Mouse (Mus musculus): ENCODE measurements around the gene Tcf7l1. TPM values are rescaled to one million over a fixed set of nuclear protein-coding genes. Genes with fewer than 3 reads are reported as not detected.

The Tcf7l1 gene
- total RNA-seq, 4 experiments from 2014 or later, result 1.7 to 4.4 (median 3.8) TPM

- DNase-seq (ENCODE audit: low spot score in 2 of 2), result no peak
Observed at GRCm38 (mm10) chr6:72597083-72597874, 191.8 kb downstream of the Tcf7l1 start.

DNA sequence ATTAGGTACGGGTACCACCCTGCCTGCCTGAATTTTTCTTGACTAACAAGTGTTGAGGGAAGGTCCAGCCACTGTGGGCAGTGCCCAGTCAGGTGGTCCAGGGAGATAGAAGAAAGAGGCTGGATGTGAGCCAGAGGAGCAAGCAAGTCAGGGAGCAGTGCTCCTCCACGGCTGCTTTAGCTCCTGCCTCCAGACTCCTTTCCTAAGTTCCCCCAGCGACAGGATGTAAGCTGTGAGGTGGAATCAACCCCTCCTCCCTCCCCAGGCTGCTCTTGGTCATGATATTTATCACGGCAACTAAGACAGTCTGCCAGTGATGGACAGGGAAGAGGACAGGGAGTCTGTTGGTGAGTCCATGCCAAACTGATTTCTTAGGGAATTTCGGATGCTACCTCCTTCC is 195.1 kb downstream of the Tcf7l1 start:
- no peak for DNase-seq (ENCODE audit: low spot score in 2 of 2)

DNA sequence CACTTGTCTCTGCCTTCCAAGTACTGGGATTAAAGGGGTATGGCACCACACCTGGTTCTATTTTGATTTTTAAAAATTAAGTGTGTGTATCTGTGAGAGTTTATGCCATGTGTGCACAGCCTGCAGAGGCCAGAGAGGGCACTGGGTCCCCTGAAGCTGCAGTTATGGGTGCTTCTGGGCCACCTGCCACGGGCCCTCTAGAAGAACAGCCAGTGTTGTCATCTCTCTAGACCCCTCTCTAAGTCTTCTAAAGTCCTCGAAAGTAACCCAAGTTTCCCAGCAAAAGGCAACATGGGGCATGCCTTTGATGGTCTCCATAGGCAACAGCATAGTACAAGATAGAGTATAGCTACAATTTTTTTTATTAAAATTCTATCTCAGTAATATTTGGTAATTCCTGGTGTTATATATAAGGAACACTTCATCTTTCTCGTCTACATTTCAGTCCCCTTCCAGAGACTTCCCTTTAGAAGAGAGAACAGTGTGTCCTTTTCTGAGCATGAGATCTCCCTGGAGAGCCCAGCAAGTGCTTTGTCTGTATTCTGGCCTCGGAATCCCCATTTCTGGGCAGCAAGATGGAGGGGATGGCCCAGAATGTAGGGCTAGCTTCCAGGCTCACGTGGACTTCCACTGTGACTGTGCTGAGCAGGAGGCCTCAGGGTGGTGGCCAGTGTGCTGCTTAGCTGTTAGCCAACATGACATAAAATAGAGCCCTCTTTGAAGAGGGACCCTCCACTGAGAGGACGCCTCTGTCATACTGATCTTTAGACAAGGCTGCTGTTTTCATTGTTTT is 195.8 kb downstream of the Tcf7l1 start:
- DNase-seq (ENCODE audit: low spot score in 2 of 2), result peak in 1 of 2 experiments; percentile 42

GRCm38 (mm10) chr6:72590111-72590510 is 198.9 kb downstream of the Tcf7l1 start:
- DNase-seq (ENCODE audit: low spot score in 2 of 2), result no peak

- DNase-seq (ENCODE audit: low spot score in 2 of 2), result no peak
Observed at GRCm38 (mm10) chr6:72588307-72588706, 200.7 kb downstream of the Tcf7l1 start.

DNA sequence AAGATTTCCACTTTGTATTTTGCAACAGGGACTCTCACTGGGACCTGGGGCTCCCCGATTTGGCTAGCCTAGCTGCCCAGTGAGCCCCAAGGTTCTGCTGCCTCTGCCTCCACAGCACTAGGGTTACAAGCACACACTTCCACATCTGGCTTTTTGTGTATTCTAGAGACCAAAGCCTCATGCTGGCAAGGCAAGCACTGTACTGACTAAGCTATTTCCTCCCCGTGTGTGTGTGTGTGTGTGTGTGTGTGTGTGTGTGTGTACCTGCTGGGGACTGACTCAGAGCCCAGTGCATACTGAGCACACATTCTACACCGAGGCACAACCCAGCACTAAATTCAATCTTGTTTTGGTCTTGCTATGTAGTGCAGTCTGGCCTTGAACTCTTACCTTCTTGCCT is 202.4 kb downstream of the Tcf7l1 start:
- DNase-seq (ENCODE audit: low spot score in 2 of 2), result no peak

DNA sequence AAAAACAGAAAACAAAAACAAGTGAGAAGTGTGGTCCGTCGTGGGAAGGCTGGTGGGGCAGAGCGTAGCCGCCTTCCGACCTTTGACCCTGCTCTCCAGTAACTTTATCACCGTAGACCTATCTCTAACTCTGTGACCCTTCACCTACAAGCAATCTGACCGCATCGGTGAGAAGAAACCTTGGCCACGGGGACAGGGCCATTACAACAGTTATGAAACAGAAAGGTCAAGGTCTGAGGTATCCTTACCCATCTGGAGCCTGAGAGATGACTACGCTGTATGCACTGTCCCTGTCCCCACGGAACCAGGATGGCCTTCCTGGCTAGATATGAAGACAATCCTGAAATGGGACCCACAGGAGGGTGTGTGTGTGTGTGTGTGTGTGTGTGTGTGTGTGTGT is 204.9 kb downstream of the Tcf7l1 start:
- no peak for DNase-seq (ENCODE audit: low spot score in 2 of 2)

DNA sequence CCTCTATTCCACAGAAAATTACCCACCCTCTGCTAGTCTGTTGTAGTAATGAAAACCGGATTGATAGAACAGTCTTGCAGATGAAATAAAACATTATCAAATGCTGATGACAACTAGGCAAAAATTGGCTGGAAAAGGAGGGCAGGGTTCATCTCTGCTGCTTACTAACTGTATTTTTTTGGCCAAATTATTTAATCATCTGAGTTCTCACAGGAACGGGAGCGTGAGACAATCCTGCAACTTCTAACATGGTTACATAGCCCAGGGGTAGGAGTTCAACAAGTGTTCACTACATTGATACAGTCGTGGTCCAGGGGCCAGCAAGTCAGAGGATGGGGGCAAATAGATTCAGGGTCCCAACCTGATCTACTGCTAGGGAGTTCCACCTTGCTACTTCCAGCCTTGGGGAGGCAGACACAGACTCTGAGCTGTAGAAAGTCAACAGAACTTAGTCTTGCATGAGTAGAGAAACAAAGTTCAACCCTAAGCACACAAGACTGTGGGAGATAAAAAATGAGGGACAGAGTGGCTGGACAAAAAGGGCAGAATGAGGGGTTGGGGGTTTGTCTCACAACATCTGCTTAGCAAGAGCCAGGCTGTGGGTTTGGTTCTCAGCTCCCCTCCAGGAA is 205.7 kb downstream of the Tcf7l1 start:
- DNase-seq (ENCODE audit: low spot score in 2 of 2), result no peak

DNA sequence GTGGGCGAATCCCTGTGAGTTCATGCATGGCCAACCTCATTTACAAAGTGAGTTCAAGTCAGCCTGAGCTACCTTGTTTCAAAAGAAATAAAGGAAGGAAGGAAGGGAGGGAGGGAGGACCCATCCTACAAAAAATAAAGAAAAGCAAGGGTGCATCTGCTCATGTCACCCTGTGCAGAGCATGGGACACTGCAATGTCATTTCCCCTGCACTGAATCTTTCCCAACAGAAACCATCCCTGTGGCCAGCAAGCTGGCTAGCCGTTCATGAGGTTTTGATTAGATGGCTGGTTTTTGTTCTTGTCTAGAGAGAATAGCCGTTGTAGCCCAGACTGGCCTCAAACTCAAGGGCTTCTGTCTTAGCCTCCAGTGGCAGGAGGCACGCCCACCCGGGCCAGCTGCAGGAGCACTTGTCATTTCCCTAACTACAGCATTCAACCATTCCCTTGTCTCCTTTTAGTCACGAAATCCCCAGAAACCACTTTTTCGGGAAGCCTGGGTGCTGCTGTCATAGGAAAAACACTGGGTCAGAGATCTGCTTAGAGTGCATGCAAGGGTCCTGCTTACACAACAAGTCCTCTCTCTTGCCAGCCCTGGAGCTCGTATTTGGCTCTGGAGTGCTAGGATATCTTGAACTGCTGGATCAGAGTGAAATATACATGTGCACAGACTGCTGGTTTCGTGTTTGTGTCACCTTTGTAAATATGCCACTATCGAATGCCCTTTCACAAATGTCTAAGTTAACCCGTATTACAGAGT is 207.2 kb downstream of the Tcf7l1 start:
- DNase-seq (ENCODE audit: low spot score in 2 of 2), result no peak

Other genes starting within 250 kb of the Tcf7l1 start
- 10 to 100 TPM in 2 of 4 experiments, 1 to 10 TPM in 2; 4.6 to 31.2 (median 16.4) TPM for gene Capg, start 244.9 kb downstream of the Tcf7l1 start, total RNA-seq (2022)
- gene Elmod3, start 190.8 kb downstream of the Tcf7l1 start, total RNA-seq (2022), result 10 to 100 TPM; 24.3 to 30.2 (median 26.8) TPM
- 100 to 1,000 TPM in 1 of 4 experiments, 10 to 100 TPM in 3; 63.5 to 114 (median 84.2) TPM for gene Retsat, start 190.8 kb downstream of the Tcf7l1 start, total RNA-seq (2022)
- gene Tgoln1, start 172.3 kb downstream of the Tcf7l1 start, total RNA-seq (2022), result 100 to 1,000 TPM in 2 of 4 experiments, 10 to 100 TPM in 2; 92.8 to 106 (median 98.1) TPM
- gene Kcmf1, start 110.7 kb upstream of the Tcf7l1 start, total RNA-seq (2022), result 10 to 100 TPM; 57.9 to 64.6 (median 62.4) TPM
- gene Tmsb10, start 169.5 kb upstream of the Tcf7l1 start, total RNA-seq (2022), result 100 to 1,000 TPM; 202 to 382 (median 276) TPM